Mouse (Mus musculus) gastrocnemius, adult 2 months (tissue): Measurements from ENCODE around the gene Cd300lf. TPM values are rescaled to one million over a fixed set of nuclear protein-coding genes. Genes with fewer than 3 reads are reported as not detected.

ENCODE experiments used
- DNase-seq: peaks from one replicate; pipeline ENCODE4 v3.0.0; 2022
- H3K27ac ChIP-seq: fragments of 200-600 bp; 2 replicates; pipeline ENCODE4 v1.8.1; 2022; ENCODE audit warnings: mild to moderate bottlenecking
- H3K4me3 ChIP-seq: fragments of 200-600 bp; 2 replicates; pipeline ENCODE4 v1.8.1; 2022; ENCODE audit warnings: mild to moderate bottlenecking, moderate library complexity
- CTCF ChIP-seq: fragments of 200-600 bp; IDR thresholded peaks from 2 replicates; pipeline ENCODE4 v1.8.1; 2022; ENCODE audit warnings: antibody characterized with exemption, mild to moderate bottlenecking, moderate library complexity
- intact Hi-C: fragments of 180-260 bp; cut with DNase I; formaldehyde crosslinking; loops from one replicate; pipeline ENCODE4 v1.15.1; 2025
- total RNA-seq, 2 experiments: library from RNA; stranded (reverse); gene quantifications; 2 replicates each; pipeline ENCODE4 v1.2.3; 2021

The Cd300lf gene
- total RNA-seq, 2 experiments from 2014 or later = 0.31 TPM; not detected in 1

DNA sequence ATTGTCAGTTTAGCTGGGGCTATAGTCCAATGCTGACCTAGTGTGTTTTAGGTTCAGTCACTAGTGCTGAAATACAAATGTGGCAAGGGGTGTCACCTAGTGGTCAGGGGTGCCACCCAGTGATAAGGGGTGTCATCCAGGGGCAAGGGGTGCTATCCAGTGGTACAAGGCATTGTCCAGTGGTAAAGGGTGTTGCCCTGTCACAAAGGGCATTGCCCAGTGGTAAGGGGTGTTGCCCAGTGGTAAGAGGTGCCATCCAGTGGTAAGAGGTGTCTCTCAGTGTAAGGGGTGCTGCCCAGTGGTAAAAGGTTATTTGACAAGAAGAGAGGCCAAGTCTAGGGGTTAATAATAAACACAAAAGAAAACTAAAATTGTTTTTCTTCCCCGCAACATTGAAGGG is 56.4 kb downstream of the Cd300lf start:
- H3K4me3 ChIP-seq = no peak overlapping the region
- TF ChIP-seq CTCF = no peak
- H3K27ac ChIP-seq = no peak overlapping the region
- intact Hi-C loops = no loop called here
- no peak for DNase-seq

DNA sequence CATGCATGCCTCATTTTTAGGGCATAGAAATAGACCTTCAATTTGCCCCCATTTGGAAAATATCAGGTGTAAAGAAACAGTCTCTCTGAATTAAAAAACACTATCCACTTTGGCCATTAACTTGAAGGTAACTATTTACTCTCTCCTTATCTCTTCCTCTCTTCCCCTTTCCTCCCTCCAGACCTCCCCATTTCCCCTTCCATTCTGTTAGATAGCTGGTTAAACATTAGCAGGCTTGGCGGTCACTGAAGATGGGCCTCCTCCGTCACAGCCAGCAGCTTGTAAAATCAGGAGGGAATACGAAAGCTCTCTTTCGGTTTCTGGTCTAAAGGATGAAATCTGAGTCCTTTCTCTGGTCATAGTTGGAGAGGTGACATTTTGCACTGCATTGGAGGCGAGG is 57.9 kb downstream of the Cd300lf start:
- intact Hi-C loops = no loop called here
- no peak for TF ChIP-seq CTCF
- DNase-seq = no peak
- no peak overlapping the region for H3K4me3 ChIP-seq
- H3K27ac ChIP-seq = no peak overlapping the region

GRCm38 (mm10) chr11:115075407-115075806 is 58.4 kb downstream of the Cd300lf start:
- no peak for TF ChIP-seq CTCF
- Histone ChIP-seq H3K4me3 (no peak overlapping the region), H3K27ac (no peak overlapping the region)
- DNase-seq = no peak
- intact Hi-C loops = no loop called here

- intact Hi-C loops = no loop called here
- Histone ChIP-seq H3K27ac (no peak overlapping the region), H3K4me3 (no peak overlapping the region)
- no peak for DNase-seq
- TF ChIP-seq CTCF = no peak
These were observed 60.8 kb downstream of the Cd300lf start for GRCm38 (mm10) chr11:115073002-115073401.

GRCm38 (mm10) chr11:115071631-115072294 is 62.0 kb downstream of the Cd300lf start:
- peak; percentile 67 for DNase-seq
- intact Hi-C loops = no loop called here
- H3K4me3 ChIP-seq = peak overlapping the region; percentile 21
- peak overlapping the region; percentile 49 for H3K27ac ChIP-seq
- no peak for TF ChIP-seq CTCF

- no peak for DNase-seq
- peak overlapping the region; percentile 46 for H3K27ac ChIP-seq
- peak overlapping the region; percentile 21; the same call in 1 of the 2 replicates for H3K4me3 ChIP-seq
- no peak for TF ChIP-seq CTCF
- intact Hi-C loops = no loop called here
These were observed 62.7 kb downstream of the Cd300lf start for GRCm38 (mm10) chr11:115071015-115071551.

- DNase-seq = no peak
- intact Hi-C loops = no loop called here
- peak; percentile 4; the same call in 1 of the 2 replicates for TF ChIP-seq CTCF
- H3K4me3 ChIP-seq = no peak overlapping the region
- H3K27ac ChIP-seq = no peak overlapping the region
These were observed 67.0 kb downstream of the Cd300lf start for GRCm38 (mm10) chr11:115066768-115067167.

Other genes with a start within 250 kb of the Cd300lf start
- under 1 TPM; 0.50 to 0.66 TPM for gene Cd300a, start 244.0 kb downstream of the Cd300lf start, total RNA-seq
- gene Cd300lb, start 199.6 kb downstream of the Cd300lf start, total RNA-seq = under 1 TPM; 0.15 to 0.42 TPM
- not detected for gene Cd300c, start 164.8 kb downstream of the Cd300lf start, total RNA-seq
- under 1 TPM; 0.13 to 0.22 TPM for gene Cd300ld, start 144.1 kb downstream of the Cd300lf start, total RNA-seq
- gene Cd300c2, start 132.1 kb downstream of the Cd300lf start, total RNA-seq = under 1 TPM; 0.28 TPM
- gene Cd300ld2, start 117.8 kb downstream of the Cd300lf start, total RNA-seq = not detected
- gene Cd300ld4, start 107.0 kb downstream of the Cd300lf start, total RNA-seq = under 1 TPM; 0.73 to 0.92 TPM
- gene Cd300ld5, start 96.2 kb downstream of the Cd300lf start, total RNA-seq = 1 to 10 TPM in 1 of 2 experiments, under 1 TPM in 1; 0.92 to 1.3 TPM
- gene Cd300ld3, start 85.6 kb downstream of the Cd300lf start, total RNA-seq = 1 to 10 TPM in 1 of 2 experiments, not detected in 1; 2.0 TPM
- gene Cd300e, start 71.8 kb downstream of the Cd300lf start, total RNA-seq = not detected
- gene Rab37, start 42.6 kb downstream of the Cd300lf start, total RNA-seq = under 1 TPM; 0.17 to 0.36 TPM
- 1 to 10 TPM; 1.8 to 2.6 TPM for gene Slc9a3r1, start 29.3 kb upstream of the Cd300lf start, total RNA-seq
- gene Tmem104, start 53.5 kb upstream of the Cd300lf start, total RNA-seq = 1 to 10 TPM; 7.3 to 7.4 TPM
- 10 to 100 TPM; 12.7 to 16.3 TPM for gene Nat9, start 53.9 kb upstream of the Cd300lf start, total RNA-seq
- under 1 TPM in 1 of 2 experiments, not detected in 1; 0.06 TPM for gene Grin2c, start 133.3 kb upstream of the Cd300lf start, total RNA-seq
- gene Fdxr, start 143.1 kb upstream of the Cd300lf start, total RNA-seq = 1 to 10 TPM; 2.9 to 4.4 TPM
- gene Fads6, start 163.7 kb upstream of the Cd300lf start, total RNA-seq = 1 to 10 TPM; 2.4 to 5.4 TPM
- gene Otop2, start 173.2 kb upstream of the Cd300lf start, total RNA-seq = not detected
- gene Ush1g, start 188.0 kb upstream of the Cd300lf start, total RNA-seq = under 1 TPM; 0.61 to 0.81 TPM
- not detected for gene Otop3, start 200.7 kb upstream of the Cd300lf start, total RNA-seq
- 1 to 10 TPM; 1.0 to 1.2 TPM for gene Hid1, start 233.8 kb upstream of the Cd300lf start, total RNA-seq
- gene Cdr2l, start 247.9 kb upstream of the Cd300lf start, total RNA-seq = 1 to 10 TPM; 1.5 to 2.0 TPM